Comparison of ENCODE assay signal across 7 mouse cellular contexts in genomic region chr10:125967436-125968160, GRCm38 (mm10). TPM values are rescaled to one million over a fixed set of nuclear protein-coding genes. Genes with fewer than 3 reads are reported as not detected.
DNase-seq lines count a peak whose midpoint lies in the region; ATAC-seq and TF ChIP-seq lines count a peak whose summit lies in the region.

No protein-coding gene starts in this region.

- H3K27me3 ChIP-seq in liver, postnatal 0 days (ENCODE audit: insufficient read depth, low read length), result peaks cover 4% of the 10 kb centered on the region; the same call in 1 of the 2 replicates

- H3K9ac ChIP-seq in liver, postnatal 0 days (replicated peaks), result peak overlapping the region; percentile 64; the same call in 1 of the 2 replicates

- no peak for TF ChIP-seq CTCF in liver, postnatal 0 days (IDR thresholded peaks at IDR 0.05; ENCODE audit: low read depth)

- peak overlapping the region; percentile 87 for H3K4me2 ChIP-seq in liver, postnatal 0 days (ENCODE audit: low read depth, low read length)

- peak overlapping the region; percentile 58; the same call in 1 of the 2 replicates for H3K4me3 ChIP-seq in liver, postnatal 0 days (ENCODE audit: low read depth, low read length)

- no peaks in the 10 kb centered on the region for H3K9me3 ChIP-seq in liver, postnatal 0 days (ENCODE audit: low read length)

- peaks cover 9% of the 10 kb centered on the region for H3K4me1 ChIP-seq in liver, postnatal 0 days (ENCODE audit: insufficient read depth)

- DNase-seq in 3134 (ENCODE audit: extremely low read depth, insufficient read length, low spot score), result peak; percentile 10
- DNase-seq in 3T3-L1 (ENCODE audit: low read depth, low spot score), result peak; percentile 41
- DNase-seq in forelimb bud, embryonic 11.5 days (ENCODE audit: low read depth, low spot score), result peak; percentile 70
- DNase-seq in liver, postnatal 0 days, result no peak
- no peak for DNase-seq in yolk sac, embryonic 10.5 days (ENCODE audit: low spot score)
- no peak for DNase-seq in ovary, postnatal 10 days (ENCODE audit: low spot score)

- H3K27ac ChIP-seq in liver, postnatal 0 days (ENCODE audit: low read depth), result no peak overlapping the region

- no peak for ATAC-seq in liver, postnatal 0 days
- no peak for ATAC-seq in megakaryocyte progenitor cell, adult 5-6 weeks (replicated peaks; ENCODE audit: poor library complexity)

- WGBS in liver, postnatal 0 days (ENCODE audit: insufficient replicate concordance), result 37% methylated on average over 14 of the region's 14 CpGs

- TF ChIP-seq EP300 in liver, postnatal 0 days (IDR thresholded peaks at IDR 0.05; ENCODE audit: low read depth), result no peak

- no peaks in the 10 kb centered on the region for H3K36me3 ChIP-seq in liver, postnatal 0 days (replicated peaks; ENCODE audit: insufficient read depth, low read length)

RNA-seq across cellular contexts. Expression of gene Lrig3, which starts 1.6 kb away (rescaled TPM):
- polyA plus RNA-seq in liver, postnatal 0 days (2015; fragmentation: Nextera tagmentation; extraction: Ambion mirVana), result 0.94 and 1.4 TPM in 2 replicates
- 0.61 and 1.8 TPM in 2 replicates for total RNA-seq in megakaryocyte progenitor cell, adult 5-6 weeks (2015)
- total RNA-seq in megakaryocyte progenitor cell, adult 5-6 weeks (2017), result 1.4 and 2.4 TPM in 2 replicates

Comparison
In these comparisons a context has a peak if more than half of its experiments do, and no peak if none do; other contexts are left out.
1. DNase-seq: peak in 3134 (single experiment), 3T3-L1 (single experiment) and forelimb bud, embryonic 11.5 days (single experiment); none in liver, postnatal 0 days (single experiment), yolk sac, embryonic 10.5 days (single experiment) and ovary, postnatal 10 days (single experiment).